Mouse (Mus musculus): ENCODE results near the gene Tcirg1.

Gene Tcirg1

GRCm38 (mm10) chr19:3850847-3851469 is 56.0 kb downstream of the Tcirg1 start:
- DNase-seq (ENCODE audit: low read depth): no peak

GRCm38 (mm10) chr19:3850076-3850475 is 56.9 kb downstream of the Tcirg1 start:
- no peak for DNase-seq (ENCODE audit: low read depth)

DNA sequence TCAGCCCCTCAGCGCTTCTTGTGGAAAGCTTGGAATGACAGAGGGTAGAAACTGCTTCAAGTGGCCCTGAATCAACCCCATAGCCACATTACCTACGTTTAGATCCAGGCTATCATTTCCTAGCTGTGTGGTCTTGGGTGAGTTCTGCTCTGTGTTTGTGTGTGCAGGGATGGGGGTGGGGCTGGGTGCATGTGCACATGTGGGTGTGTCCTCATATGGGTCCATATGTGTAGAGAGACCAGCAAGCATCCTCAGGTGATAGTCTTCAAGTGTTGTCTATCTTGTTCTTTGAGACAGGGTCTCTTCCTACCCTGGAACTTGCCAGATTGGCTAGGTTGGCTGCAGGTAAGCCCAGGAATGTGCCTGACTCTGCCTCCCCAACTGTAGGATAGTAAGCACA is 57.7 kb downstream of the Tcirg1 start:
- DNase-seq (ENCODE audit: low read depth): no peak

DNA sequence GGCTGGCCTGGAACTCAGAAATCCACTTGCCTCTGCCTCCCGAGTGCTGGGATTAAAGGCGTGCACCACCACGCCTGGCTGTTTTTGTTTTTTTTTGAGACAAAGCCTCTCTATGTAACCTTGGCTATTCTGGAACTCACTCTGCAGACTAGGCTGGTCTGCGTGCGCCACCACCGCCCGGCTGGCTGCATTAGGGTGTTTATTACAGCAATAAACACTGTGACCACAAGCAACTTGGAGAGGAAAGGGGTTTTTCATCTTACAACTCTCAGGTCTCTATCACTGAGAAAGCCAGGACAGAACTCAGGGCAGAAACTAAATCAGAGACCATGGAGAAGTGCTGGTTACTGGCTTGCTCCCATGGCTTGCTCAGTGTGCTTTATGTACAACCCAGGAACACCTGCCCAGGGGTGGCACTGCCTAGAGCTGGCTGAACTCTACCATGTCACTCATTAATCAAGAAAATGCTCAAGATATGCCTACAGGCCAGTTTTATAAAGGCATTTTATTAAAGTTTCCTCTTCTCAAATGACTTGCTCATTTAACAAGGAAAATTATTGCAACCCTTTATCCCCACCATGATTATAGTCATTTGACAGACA is 58.6 kb downstream of the Tcirg1 start:
- no peak for DNase-seq (ENCODE audit: low read depth)

- no peak for DNase-seq (ENCODE audit: low read depth)
Measured at GRCm38 (mm10) chr19:3847711-3848110, 59.2 kb downstream of the Tcirg1 start.

DNA sequence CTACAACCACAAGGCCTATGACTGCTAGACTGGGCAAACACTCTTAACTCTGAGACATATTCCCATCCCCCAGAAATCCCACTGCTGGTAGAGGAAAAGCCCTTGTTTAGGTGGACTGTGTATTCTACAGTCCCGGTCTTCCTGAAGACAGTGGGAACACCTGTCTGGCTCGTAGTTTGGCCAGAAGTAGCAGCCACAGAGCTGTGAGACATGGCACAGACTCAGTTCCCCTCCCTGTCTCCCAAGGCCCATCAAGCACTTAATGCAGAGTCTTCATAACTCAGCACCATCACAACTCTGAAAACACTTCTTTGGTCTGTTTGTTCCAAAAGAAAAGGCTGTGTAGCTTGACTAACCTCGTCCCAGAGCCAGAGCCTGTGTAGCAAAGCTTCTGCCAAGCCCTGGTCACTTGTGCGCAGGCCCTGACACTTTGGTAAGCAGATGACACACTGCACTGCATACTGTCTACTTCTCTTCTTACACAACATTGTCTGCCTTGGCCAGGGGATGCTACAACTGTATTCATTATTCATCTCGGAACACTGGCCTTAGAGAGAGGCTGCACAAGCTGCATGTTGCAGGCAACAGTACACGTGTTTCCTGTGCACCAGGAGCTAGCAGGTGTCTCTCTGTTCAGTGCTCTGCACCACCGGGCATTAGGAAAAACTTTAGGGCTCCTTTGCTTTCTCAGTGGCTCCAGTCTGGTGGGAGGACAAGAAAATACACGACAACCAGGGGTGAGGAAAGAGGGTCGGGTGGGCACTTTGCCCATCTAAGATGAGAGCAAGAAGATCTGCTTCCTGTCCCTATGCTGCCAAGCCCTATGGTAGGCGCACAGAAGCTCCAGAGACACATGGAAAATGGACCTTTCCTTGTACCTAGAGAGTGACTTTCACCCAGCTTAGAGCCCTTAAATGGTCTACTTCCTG is 60.0 kb downstream of the Tcirg1 start:
- DNase-seq (ENCODE audit: low read depth): no peak

All from naive thymus-derived CD4-positive, alpha-beta T cell, adult 2 months (primary cell).